Mouse (Mus musculus) brain, embryonic 14.5 days (tissue): ENCODE data around the gene 0610010K14Rik.

Experiments
- CTCF ChIP-seq: fragments of 200-500 bp; IDR thresholded peaks from 2 replicates; pipeline ENCODE4 v1.5.1; 2012; ENCODE audit warnings: inconsistent platforms, mild to moderate bottlenecking, moderate library complexity, borderline replicate concordance; ENCODE audit not compliant: insufficient read depth, insufficient read length; ENCODE audit errors: extremely low read depth
- POLR2A ChIP-seq: fragments of 200-500 bp; IDR thresholded peaks from 2 replicates; pipeline ENCODE4 v1.6.1; 2012; ENCODE audit warnings: mild to moderate bottlenecking, inconsistent platforms, borderline replicate concordance; ENCODE audit not compliant: poor library complexity, insufficient read depth, insufficient read length, severe bottlenecking; ENCODE audit errors: extremely low read depth

GRCm38 (mm10) chr11:70199107-70199506 lies 38.6 kb downstream of the 0610010K14Rik start:
- TF ChIP-seq CTCF, result no peak
- no peak for TF ChIP-seq POLR2A
